Mouse (Mus musculus) heart, adult 2 months (tissue): ENCODE data around the gene Sacm1l. TPM values are rescaled to one million over a fixed set of nuclear protein-coding genes. Genes with fewer than 3 reads are reported as not detected.

Experiments
- DNase-seq, 2 experiments: peaks; one replicate each; pipeline ENCODE4 v3.0.0; 2021
- H3K27ac ChIP-seq: fragments of 200-600 bp; 2 replicates; pipeline ENCODE4 v1.8.1; 2022
- H3K27me3 ChIP-seq: fragments of 200-500 bp; 2 replicates; pipeline ENCODE4 v1.6.1; 2012; ENCODE audit warnings: mild to moderate bottlenecking, low read length, inconsistent platforms, mixed read lengths; ENCODE audit not compliant: control insufficient read depth, insufficient read depth
- H3K36me3 ChIP-seq: fragments of 200-500 bp; 2 replicates; pipeline ENCODE4 v1.6.1; 2012; ENCODE audit warnings: low read length, inconsistent platforms; ENCODE audit not compliant: control insufficient read depth, insufficient read depth
- H3K4me1 ChIP-seq: fragments of 200-500 bp; 2 replicates; pipeline ENCODE4 v1.6.1; 2011; ENCODE audit warnings: low read length; ENCODE audit not compliant: control insufficient read depth, insufficient read depth
- H3K4me3 ChIP-seq: fragments of 200-600 bp; 2 replicates; pipeline ENCODE4 v1.8.1; 2022
- H3K79me2 ChIP-seq: fragments of 200-500 bp; replicated peaks from 2 replicates; pipeline ENCODE4 v1.6.1; 2012; ENCODE audit warnings: mild to moderate bottlenecking, inconsistent platforms, low read length, moderate library complexity, mixed read lengths; ENCODE audit not compliant: control insufficient read depth, insufficient read depth
- H3K9ac ChIP-seq: fragments of 200-500 bp; 2 replicates; pipeline ENCODE4 v1.6.1; 2012; ENCODE audit warnings: low read depth, mild to moderate bottlenecking, control low read depth, inconsistent platforms, low read length, mixed read lengths
- CTCF ChIP-seq: fragments of 200-600 bp; IDR thresholded peaks from 2 replicates; pipeline ENCODE4 v1.8.1; 2022; ENCODE audit warnings: antibody characterized with exemption, mild to moderate bottlenecking, moderate library complexity
- EP300 ChIP-seq: fragments of 200-500 bp; IDR thresholded peaks from 2 replicates; pipeline ENCODE4 v1.6.1; 2011; ENCODE audit warnings: low read depth, low read length, control low read depth; ENCODE audit not compliant: insufficient read depth
- POLR2A ChIP-seq: fragments of 200-500 bp; IDR thresholded peaks from 2 replicates; pipeline ENCODE4 v1.6.1; 2011; ENCODE audit warnings: mild to moderate bottlenecking, low read depth, low read length, control low read depth; ENCODE audit not compliant: insufficient read depth
- WGBS: fragments of 180-500 bp; shearing (Covaris S2); methylation state at CpG from one replicate; pipeline ENCODE4 v1.1.7; 2018; 5-methylcytosine and 5-hydroxymethylcytosine counted together
- intact Hi-C: fragments of 180-260 bp; cut with DNase I; formaldehyde crosslinking; loops from one replicate; pipeline ENCODE4 v1.15.1; 2025
- polyA plus RNA-seq: library from polyadenylated mRNA; depleted of rRNA; stranded (reverse); fragments of >200 nt; gene quantifications from 2 replicates; pipeline ENCODE4 v1.2.3, GENCODE M21; 2012
- total RNA-seq, 2 experiments: library from RNA; stranded (reverse); gene quantifications; 2 replicates each; pipeline ENCODE4 v1.2.3; 2021

The Sacm1l gene
- total and polyA plus RNA-seq, 3 experiments, result 8.3 to 36.8 (median 35.4) TPM

GRCm38 (mm10) chr9:123601529-123601928, 72.0 kb downstream of the Sacm1l start:
- TF ChIP-seq EP300 (no peak), CTCF (no peak), POLR2A (no peak)
- Histone ChIP-seq H3K4me1 (no peaks in the 10 kb centered on the region; the same call in 1 of the 2 replicates), H3K9ac (no peak overlapping the region), H3K4me3 (no peak overlapping the region), H3K79me2 (no peaks in the 10 kb centered on the region), H3K27ac (no peak overlapping the region), H3K27me3 (no peaks in the 10 kb centered on the region), H3K36me3 (no peaks in the 10 kb centered on the region)
- 72% methylated on average over 1 of the region's 1 CpGs for WGBS
- no peak for DNase-seq
- intact Hi-C loops, result no loop called here

- intact Hi-C loops, result no loop called here
- no peaks in the 10 kb centered on the region for H3K4me1 ChIP-seq
- no peak overlapping the region for H3K9ac ChIP-seq
- H3K27ac ChIP-seq, result no peak overlapping the region
- no peaks in the 10 kb centered on the region for H3K79me2 ChIP-seq
- no peak overlapping the region for H3K4me3 ChIP-seq
- DNase-seq, result no peak
- TF ChIP-seq EP300 (no peak), CTCF (no peak), POLR2A (no peak)
- 85% methylated on average over 5 of the region's 5 CpGs for WGBS
- H3K27me3 ChIP-seq, result no peaks in the 10 kb centered on the region
- H3K36me3 ChIP-seq, result no peaks in the 10 kb centered on the region
These were observed 90.9 kb downstream of the Sacm1l start for GRCm38 (mm10) chr9:123620311-123621098.

- Histone ChIP-seq H3K27ac (no peak overlapping the region), H3K4me1 (no peaks in the 10 kb centered on the region), H3K9ac (no peak overlapping the region), H3K79me2 (no peaks in the 10 kb centered on the region), H3K27me3 (no peaks in the 10 kb centered on the region), H3K4me3 (no peak overlapping the region), H3K36me3 (no peaks in the 10 kb centered on the region)
- DNase-seq, result no peak
- 69% methylated on average over 2 of the region's 2 CpGs for WGBS
- intact Hi-C loops, result no loop called here
- TF ChIP-seq EP300, result no peak
- no peak for TF ChIP-seq POLR2A
- no peak for TF ChIP-seq CTCF
These were observed 95.2 kb downstream of the Sacm1l start for GRCm38 (mm10) chr9:123624741-123625140.

- DNase-seq, result no peak
- H3K9ac ChIP-seq, result no peak overlapping the region
- TF ChIP-seq EP300 (no peak), POLR2A (no peak), CTCF (no peak)
- no peaks in the 10 kb centered on the region for H3K4me1 ChIP-seq
- H3K27ac ChIP-seq, result no peak overlapping the region
- intact Hi-C loops, result no loop called here
- H3K27me3 ChIP-seq, result no peaks in the 10 kb centered on the region
- H3K4me3 ChIP-seq, result no peak overlapping the region
- no peaks in the 10 kb centered on the region for H3K79me2 ChIP-seq
- WGBS, result 87% methylated on average over 11 of the region's 11 CpGs
- H3K36me3 ChIP-seq, result no peaks in the 10 kb centered on the region
These were observed 96.3 kb downstream of the Sacm1l start for GRCm38 (mm10) chr9:123625821-123626220.

GRCm38 (mm10) chr9:123631666-123632065, 102.1 kb downstream of the Sacm1l start:
- H3K4me1 ChIP-seq, result no peaks in the 10 kb centered on the region
- TF ChIP-seq POLR2A (no peak), CTCF (no peak), EP300 (no peak)
- H3K27ac ChIP-seq, result no peak overlapping the region
- 72% methylated on average over 3 of the region's 3 CpGs for WGBS
- no peaks in the 10 kb centered on the region for H3K79me2 ChIP-seq
- no peaks in the 10 kb centered on the region for H3K36me3 ChIP-seq
- H3K27me3 ChIP-seq, result no peaks in the 10 kb centered on the region
- DNase-seq, result no peak
- intact Hi-C loops, result no loop called here
- no peak overlapping the region for H3K9ac ChIP-seq
- no peak overlapping the region for H3K4me3 ChIP-seq

- no peak within 1 kb of the TSS for H3K4me3 ChIP-seq
- H3K27me3 ChIP-seq, result no peaks in the 10 kb centered on the region
- no peak for DNase-seq
- H3K27ac ChIP-seq, result no peak within 1 kb of the TSS
- H3K79me2 ChIP-seq, result no peaks in the 10 kb centered on the region
- 83% methylated on average over 6 of the region's 6 CpGs for WGBS
- no peaks in the 10 kb centered on the region for H3K36me3 ChIP-seq
- H3K9ac ChIP-seq, result no peak within 1 kb of the TSS
- TF ChIP-seq POLR2A (no peak), EP300 (no peak), CTCF (no peak)
- intact Hi-C loops, result no loop called here
- no peaks in the 10 kb centered on the region for H3K4me1 ChIP-seq
These were observed 102.7 kb downstream of the Sacm1l start, which contains the start of gene Slc6a20b for GRCm38 (mm10) chr9:123632281-123632680. TSS of gene Slc6a20b (minus strand) at chr9:123632565.
